Mouse (Mus musculus) spleen, postnatal 10 days (tissue): ENCODE results near the gene Acsl4.

Experiments used
- DNase-seq, 2 experiments: peaks; one replicate each; pipeline ENCODE4 v3.0.0; 2021 to 2022; ENCODE audit warnings: low spot score in 2 of 2

The Acsl4 gene

GRCm38 (mm10) chrX:142358427-142358826 is 31.9 kb downstream of the Acsl4 start:
- DNase-seq: no peak

GRCm38 (mm10) chrX:142336207-142336606 is 54.1 kb downstream of the Acsl4 start:
- DNase-seq: no peak

- no peak for DNase-seq
These were observed 54.8 kb downstream of the Acsl4 start for GRCm38 (mm10) chrX:142335502-142335901.

- no peak for DNase-seq
These were observed 64.6 kb downstream of the Acsl4 start for GRCm38 (mm10) chrX:142325760-142326159.

- no peak for DNase-seq
These were observed 74.2 kb downstream of the Acsl4 start for GRCm38 (mm10) chrX:142316106-142316505.

- DNase-seq: no peak
These were observed 75.1 kb downstream of the Acsl4 start for GRCm38 (mm10) chrX:142315270-142315669.

GRCm38 (mm10) chrX:142314307-142315024 is 75.9 kb downstream of the Acsl4 start:
- DNase-seq: peak; percentile 24 to 58

- no peak for DNase-seq
These were observed 79.9 kb downstream of the Acsl4 start for GRCm38 (mm10) chrX:142310431-142310830.

GRCm38 (mm10) chrX:142305869-142306581 is 84.3 kb downstream of the Acsl4 start, which contains the start of gene Kcne1l:
Kcne1l (minus strand) TSS chrX:142306294.
- no peak for DNase-seq

GRCm38 (mm10) chrX:142305010-142305868 is 85.1 kb downstream of the Acsl4 start:
- DNase-seq: no peak

GRCm38 (mm10) chrX:142304592-142304991 is 85.7 kb downstream of the Acsl4 start:
- no peak for DNase-seq

GRCm38 (mm10) chrX:142303456-142303855 is 86.9 kb downstream of the Acsl4 start:
- DNase-seq: no peak

GRCm38 (mm10) chrX:142285905-142286304 is 104.4 kb downstream of the Acsl4 start:
- no peak for DNase-seq

- DNase-seq: no peak
These were observed 113.8 kb downstream of the Acsl4 start for GRCm38 (mm10) chrX:142276573-142276972.

- no peak for DNase-seq
These were observed 114.3 kb downstream of the Acsl4 start for GRCm38 (mm10) chrX:142276031-142276430.
